Mouse (Mus musculus) ES-E14 (cell line): ENCODE measurements at regions not wholly inside any gene's neighbourhood (a gene's known extent, or its start where the extent isn't known, plus 50 kb on each side); places are given as distances from the start of the nearest gene placed in this dataset.

Source experiments
- DNase-seq: peaks from one replicate; pipeline ENCODE4 v3.0.0-alpha.2; 2013; ENCODE audit warnings: low read depth, low spot score
- H3K27ac ChIP-seq: 2 replicates; pipeline ENCODE4 v1.5.1; 2012; ENCODE audit warnings: low read depth, mild to moderate bottlenecking, low read length, moderate library complexity, mixed read lengths; ENCODE audit not compliant: poor library complexity, insufficient read depth, severe bottlenecking
- H3K36me3 ChIP-seq: 2 replicates; pipeline ENCODE4 v1.6.1; 2012; ENCODE audit warnings: mild to moderate bottlenecking, low read length, moderate library complexity, mixed read lengths; ENCODE audit not compliant: control insufficient read depth, poor library complexity, insufficient read depth, severe bottlenecking
- H3K4me1 ChIP-seq, 2 experiments: fragments of 150-350 bp in 1 of 2; sonication (generic) in 1 of 2; 2 replicates each; pipeline ENCODE4 v1.6.1; 2012; ENCODE audit warnings: low read length in 2 of 2, mild to moderate bottlenecking in 1 of 2, mixed read lengths in 1 of 2; ENCODE audit not compliant: control insufficient read depth in 2 of 2, insufficient read depth in 2 of 2, poor library complexity in 1 of 2
- H3K4me3 ChIP-seq, 2 experiments: fragments of 150-350 bp in 1 of 2; sonication (generic) in 1 of 2; 2 replicates each; pipeline ENCODE4 v1.5.1; 2012; ENCODE audit warnings: low read length in 2 of 2, low read depth in 1 of 2, mild to moderate bottlenecking in 1 of 2, mixed read lengths in 1 of 2; ENCODE audit not compliant: insufficient read depth in 1 of 2, poor library complexity in 1 of 2, severe bottlenecking in 1 of 2
- H3K9ac ChIP-seq: 2 replicates; pipeline ENCODE4 v1.6.1; 2012; ENCODE audit warnings: low read depth, mild to moderate bottlenecking, low read length, mixed read lengths; ENCODE audit not compliant: poor library complexity, insufficient read depth, severe bottlenecking
- H3K9me3 ChIP-seq: fragments of 150-350 bp; sonication (generic); 2 replicates; pipeline ENCODE4 v1.6.1; 2012; ENCODE audit warnings: low read depth, mild to moderate bottlenecking, low read length; ENCODE audit not compliant: control insufficient read depth, insufficient read depth
- CHD2 ChIP-seq: IDR thresholded peaks from 2 replicates; pipeline ENCODE4 v1.6.1; 2014; ENCODE audit warnings: mild to moderate bottlenecking, low read depth, low read length, inconsistent platforms
- HCFC1 ChIP-seq: IDR thresholded peaks from 2 replicates; pipeline ENCODE4 v1.6.1; 2012; ENCODE audit warnings: low read length, inconsistent platforms, borderline replicate concordance; ENCODE audit not compliant: insufficient read depth
- MAFK ChIP-seq: IDR thresholded peaks from 2 replicates; pipeline ENCODE4 v1.6.1; 2014; ENCODE audit warnings: mild to moderate bottlenecking, low read depth, low read length, inconsistent platforms; ENCODE audit not compliant: insufficient read depth
- ZC3H11A ChIP-seq: IDR thresholded peaks from 2 replicates; pipeline ENCODE4 v1.6.1; 2012; ENCODE audit warnings: low read depth, mild to moderate bottlenecking, inconsistent platforms, low read length, borderline replicate concordance
- ZNF384 ChIP-seq: IDR thresholded peaks from 2 replicates; pipeline ENCODE4 v1.6.1; 2012; ENCODE audit warnings: low read depth, low read length, inconsistent platforms
- in situ Hi-C, 2 experiments: fragments of 600-800 bp; cut with MboI; formaldehyde crosslinking; loops; one replicate each; pipeline ENCODE4 v1.15.1; 2025; ENCODE audit warnings: low sequenced_read_pairs in 2 of 2, inconsistent platforms in 1 of 2; ENCODE audit not compliant: unreplicated experiment in 2 of 2

DNA sequence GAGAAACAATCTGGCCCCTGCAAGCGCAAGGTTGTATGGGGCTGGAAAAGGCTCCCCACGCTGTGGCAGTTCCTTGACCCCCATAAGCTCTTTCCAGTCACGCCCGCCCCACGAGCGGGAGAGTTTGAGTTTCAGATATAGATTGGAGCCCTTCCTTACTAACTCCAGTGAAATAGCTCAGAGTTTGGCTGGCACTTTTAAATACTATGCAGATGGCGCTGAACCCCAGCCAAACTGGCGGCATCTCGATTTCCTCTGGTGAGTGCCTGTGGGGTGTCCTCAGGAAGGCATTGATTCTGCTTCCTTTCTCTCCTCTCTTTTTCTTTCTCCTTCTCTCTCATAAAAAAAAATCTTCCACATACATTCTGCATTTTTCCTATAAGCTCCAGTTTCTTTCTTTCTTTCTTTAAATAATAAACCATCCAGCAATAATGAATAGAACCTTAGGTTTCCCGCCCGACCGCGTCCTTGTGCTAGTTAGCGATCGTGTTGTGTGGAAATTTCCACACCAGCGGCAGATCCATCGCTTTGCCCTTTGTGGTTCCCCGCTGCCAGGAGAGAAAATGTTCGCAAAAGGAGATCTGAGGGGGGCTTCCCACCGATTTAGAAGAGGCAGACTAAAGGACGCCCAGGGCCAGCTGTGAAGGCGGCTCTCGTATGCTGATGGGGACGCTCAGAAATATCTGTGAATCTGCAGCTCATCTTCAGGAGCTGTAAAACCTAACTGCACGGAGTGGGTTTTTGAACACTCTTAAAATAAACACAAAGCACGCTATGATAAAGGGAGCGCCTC, 247.8 kb downstream of the Etnk1 start:
- TF ChIP-seq ZC3H11A (no peak), HCFC1 (no peak), CHD2 (no peak), MAFK (no peak), ZNF384 (no peak)
- H3K4me3 ChIP-seq = no peak overlapping the region; a peak in 1 of 4 replicates
- H3K27ac ChIP-seq = no peak overlapping the region
- DNase-seq = no peak
- in situ Hi-C loops = no loop called here
- H3K4me1 ChIP-seq = no peaks in the 10 kb centered on the region
- no peaks in the 10 kb centered on the region for H3K9me3 ChIP-seq
- H3K36me3 ChIP-seq = no peaks in the 10 kb centered on the region
- H3K9ac ChIP-seq = no peak overlapping the region

GRCm38 (mm10) chr6:143415383-143415778, 248.4 kb downstream of the Etnk1 start:
- Histone ChIP-seq H3K4me3 (no peak overlapping the region), H3K27ac (no peak overlapping the region), H3K4me1 (no peaks in the 10 kb centered on the region), H3K9ac (no peak overlapping the region), H3K9me3 (no peaks in the 10 kb centered on the region), H3K36me3 (no peaks in the 10 kb centered on the region)
- DNase-seq = no peak
- in situ Hi-C loops = no loop called here
- TF ChIP-seq CHD2 = no peak

DNA sequence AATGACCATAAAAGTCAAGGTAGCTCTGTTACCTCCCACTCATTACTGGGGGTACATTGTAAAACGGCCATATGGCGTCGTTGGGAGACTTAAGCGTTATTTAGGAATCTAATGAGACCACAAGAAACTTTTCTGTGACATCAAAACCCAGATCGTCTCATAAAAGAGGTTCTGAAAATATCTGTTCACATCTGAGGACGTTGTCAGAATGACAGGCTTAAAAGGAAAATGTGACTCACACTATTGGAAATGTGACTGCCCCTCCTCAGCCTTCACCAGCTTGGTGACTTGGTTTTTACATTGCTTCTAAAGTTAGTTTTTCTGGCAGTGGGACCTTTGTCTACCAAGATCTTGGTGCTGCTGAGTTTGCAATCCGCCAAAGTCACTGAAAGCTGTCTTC, 252.9 kb downstream of the Etnk1 start:
- no peaks in the 10 kb centered on the region for H3K4me1 ChIP-seq
- no peak overlapping the region for H3K4me3 ChIP-seq
- H3K9me3 ChIP-seq = no peaks in the 10 kb centered on the region
- H3K27ac ChIP-seq = no peak overlapping the region
- no peak for DNase-seq
- no peak overlapping the region for H3K9ac ChIP-seq
- in situ Hi-C loops = no loop called here
- H3K36me3 ChIP-seq = no peaks in the 10 kb centered on the region
- TF ChIP-seq ZNF384 = no peak
- TF ChIP-seq HCFC1 = no peak
- no peak for TF ChIP-seq ZC3H11A
- no peak for TF ChIP-seq CHD2
- TF ChIP-seq MAFK = no peak

- in situ Hi-C loops = no loop called here
- TF ChIP-seq HCFC1 = no peak
- TF ChIP-seq ZC3H11A = no peak
- TF ChIP-seq MAFK = no peak
- TF ChIP-seq ZNF384 = no peak
- TF ChIP-seq CHD2 = no peak
- H3K9me3 ChIP-seq = no peaks in the 10 kb centered on the region
- H3K36me3 ChIP-seq = no peaks in the 10 kb centered on the region
- no peaks in the 10 kb centered on the region for H3K4me1 ChIP-seq
- no peak for DNase-seq
- no peak overlapping the region for H3K27ac ChIP-seq
- no peak overlapping the region for H3K9ac ChIP-seq
- H3K4me3 ChIP-seq = peak overlapping the region in 1 of 2 experiments; percentile 31; a peak in 2 of 4 replicates
These were observed 256.0 kb downstream of the Etnk1 start for GRCm38 (mm10) chr6:143423026-143423425.
